Mouse (Mus musculus) large intestine, adult 2 months (tissue): ENCODE measurements around the gene Man1a2. TPM values are rescaled to one million over a fixed set of nuclear protein-coding genes. Genes with fewer than 3 reads are reported as not detected.

Experiments used
- DNase-seq: peaks from one replicate; pipeline ENCODE4 v3.0.0-alpha.2; 2012; ENCODE audit warnings: low read depth, low spot score
- WGBS: fragments of 180-500 bp; shearing (Covaris S2); methylation state at CpG from one replicate; pipeline ENCODE4 v1.1.7; 2018; 5-methylcytosine and 5-hydroxymethylcytosine counted together
- polyA plus RNA-seq: library from polyadenylated mRNA; depleted of rRNA; stranded (reverse); fragments of >200 nt; gene quantifications from 2 replicates; pipeline ENCODE4 v1.2.3, GENCODE M21; 2012

The Man1a2 gene
- polyA plus RNA-seq, 1 experiment: 8.3 TPM

DNA sequence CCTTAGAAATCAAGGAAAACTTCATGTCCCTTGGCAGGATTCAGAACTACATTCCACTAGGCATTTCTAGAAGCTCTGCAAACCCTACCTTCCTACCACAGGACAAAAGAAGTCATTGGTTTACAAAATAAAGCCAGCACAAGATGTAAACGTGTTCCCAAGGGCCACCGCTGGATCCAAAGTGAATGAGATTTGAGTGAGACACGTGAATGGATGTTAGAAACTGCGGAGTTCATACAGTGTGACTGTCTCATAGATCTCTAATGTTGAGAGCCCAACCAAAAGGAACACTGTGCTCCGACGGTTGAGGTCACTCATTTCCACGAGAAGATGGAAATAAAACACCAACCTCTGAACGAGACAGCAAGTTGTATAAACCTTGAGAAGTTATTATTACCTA is 1.5 kb upstream of the Man1a2 start:
- WGBS: 94% methylated on average over 8 of the region's 8 CpGs
- DNase-seq: no peak

DNA sequence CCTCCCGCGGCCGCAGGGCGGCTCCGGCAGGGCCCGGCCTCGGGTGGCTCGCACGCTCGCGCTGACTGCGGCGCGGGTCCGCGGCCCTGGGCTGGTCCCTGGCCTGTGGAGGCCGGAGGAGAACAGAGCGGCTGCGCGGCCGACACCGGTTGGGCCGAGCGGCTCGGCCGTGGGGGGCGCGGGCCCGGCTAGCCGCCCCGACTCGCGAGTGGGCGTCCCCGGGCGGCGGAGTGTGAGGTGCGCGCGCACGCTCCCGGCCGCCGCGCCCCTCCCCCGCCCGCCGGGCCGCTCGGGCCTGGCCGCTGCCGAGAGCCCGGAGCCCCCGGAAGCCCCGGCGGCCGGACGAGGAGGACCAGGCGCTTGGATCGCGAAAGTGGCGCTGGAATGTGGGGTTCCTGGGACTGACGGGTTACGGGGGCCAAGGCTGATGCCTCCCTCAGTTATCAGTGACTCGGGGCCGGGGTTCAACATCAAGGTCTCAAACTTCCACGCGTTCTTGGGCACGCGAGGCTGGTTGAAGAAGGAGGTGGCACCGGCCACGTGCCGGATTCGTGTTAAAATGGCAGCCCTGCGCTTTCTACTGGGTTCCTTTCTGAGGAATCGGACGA is 564 bp upstream of the Man1a2 start:
- no peak for DNase-seq
- under 1% methylated on average over 77 of the region's 77 CpGs for WGBS

GRCm38 (mm10) chr3:100684234-100684975 is 898 bp downstream of the Man1a2 start:
- no peak for DNase-seq
- under 1% methylated on average over 25 of the region's 25 CpGs for WGBS

DNA sequence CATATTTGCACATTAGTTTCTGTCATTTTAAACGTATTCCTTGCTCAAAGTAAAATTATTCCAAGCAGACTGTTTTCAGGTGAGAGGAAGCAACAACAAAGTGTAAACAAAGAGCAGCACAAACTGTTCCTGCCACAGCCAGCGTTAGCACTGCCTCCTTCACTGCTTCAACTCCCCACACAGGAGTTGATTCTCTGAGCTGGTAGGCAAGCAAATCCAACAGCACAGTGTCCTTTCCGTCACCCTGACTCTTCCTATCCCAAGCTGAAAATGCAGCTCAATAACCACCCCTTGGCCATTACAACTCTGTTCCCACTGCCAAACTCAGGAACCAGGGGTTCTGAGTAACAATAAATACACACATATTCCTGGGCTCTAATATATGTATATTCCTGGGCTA is 2.5 kb downstream of the Man1a2 start:
- DNase-seq: no peak
- 13% methylated on average over 3 of the region's 3 CpGs for WGBS

- DNase-seq: no peak
- WGBS: 16% methylated on average over 4 of the region's 4 CpGs
These were observed 3.0 kb downstream of the Man1a2 start for GRCm38 (mm10) chr3:100682281-100682680.

DNA sequence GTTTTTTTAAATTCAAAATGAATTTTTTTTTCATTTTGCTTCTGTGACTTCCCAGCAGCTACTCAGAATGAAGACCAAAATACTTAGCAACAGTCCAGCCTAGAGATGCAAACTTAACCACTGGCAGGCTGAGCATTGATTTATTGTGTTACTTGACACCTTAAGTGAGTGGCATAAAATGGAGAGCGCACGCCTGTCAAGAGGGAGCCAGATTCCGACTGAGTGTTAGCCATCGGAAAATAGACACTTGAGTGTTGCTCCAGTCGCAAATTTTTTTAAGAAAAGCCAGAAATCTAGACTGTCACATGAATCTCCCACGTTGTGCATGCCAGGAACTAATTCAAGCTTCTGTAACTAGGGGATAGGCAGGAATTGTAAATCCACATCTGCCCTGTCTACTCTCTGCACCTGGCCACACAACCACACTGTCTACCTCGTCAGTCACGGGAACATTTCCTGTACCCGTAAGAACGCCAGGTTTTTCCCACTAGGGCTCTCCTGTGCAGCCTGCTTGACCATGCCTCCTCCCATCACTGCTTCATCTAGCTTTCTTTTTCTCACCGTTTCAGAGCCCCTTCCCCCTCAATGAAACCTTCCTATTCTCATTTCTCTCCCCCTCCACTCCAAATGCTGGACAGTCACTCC is 3.7 kb downstream of the Man1a2 start:
- no peak for DNase-seq
- WGBS: 9% methylated on average over 11 of the region's 11 CpGs

DNA sequence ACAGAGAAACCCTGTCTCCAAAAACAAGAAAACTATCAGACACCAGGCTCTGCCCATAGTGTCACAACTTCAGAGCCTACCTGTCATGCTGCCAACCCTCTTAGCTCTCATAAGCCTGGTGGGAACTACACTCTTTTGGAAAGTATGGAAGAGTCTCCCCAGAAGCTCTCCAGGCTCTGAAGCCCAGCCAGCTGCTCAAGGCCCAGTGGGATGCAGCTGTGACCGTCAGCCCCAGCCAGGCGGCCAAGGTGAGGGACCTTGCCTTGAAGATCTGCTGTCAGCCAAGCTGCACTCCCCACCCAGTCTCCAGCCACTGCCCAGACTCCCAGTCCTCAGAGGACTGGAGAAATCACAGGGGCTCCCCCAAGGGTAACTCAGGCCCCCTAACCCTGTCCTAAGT is 5.1 kb downstream of the Man1a2 start:
- WGBS: 62% methylated on average over 2 of the region's 2 CpGs
- no peak for DNase-seq

DNA sequence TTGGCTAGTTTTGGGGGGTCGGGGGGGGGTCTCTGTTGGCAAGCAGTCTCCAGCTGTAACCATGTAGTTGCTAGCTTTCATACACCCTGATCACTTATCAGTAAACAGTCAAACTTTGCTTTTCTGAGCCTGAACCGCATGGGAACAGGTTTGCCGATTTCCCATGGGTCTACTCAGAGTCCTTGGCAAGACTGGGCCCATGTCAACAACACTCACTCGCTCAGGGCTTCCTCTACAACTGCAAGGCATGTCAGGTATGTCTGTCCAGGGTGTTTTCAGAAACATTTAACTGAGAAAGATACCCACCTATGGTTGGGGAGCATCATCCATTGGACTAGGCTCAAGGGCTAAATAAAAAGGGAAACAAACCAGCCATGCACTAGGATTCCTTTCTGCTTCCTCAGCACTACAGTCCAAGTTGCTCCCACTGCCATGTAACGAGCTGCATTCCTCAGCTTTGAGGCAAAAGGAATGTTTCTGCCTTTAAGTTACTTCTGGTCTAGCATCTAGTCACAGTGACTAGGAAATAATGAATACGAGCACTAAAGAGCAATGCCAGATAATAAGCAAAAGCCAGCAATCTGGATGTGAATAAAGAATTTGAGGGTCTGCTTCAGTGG is 6.2 kb downstream of the Man1a2 start:
- DNase-seq: no peak
- 69% methylated on average over 6 of the region's 6 CpGs for WGBS

DNA sequence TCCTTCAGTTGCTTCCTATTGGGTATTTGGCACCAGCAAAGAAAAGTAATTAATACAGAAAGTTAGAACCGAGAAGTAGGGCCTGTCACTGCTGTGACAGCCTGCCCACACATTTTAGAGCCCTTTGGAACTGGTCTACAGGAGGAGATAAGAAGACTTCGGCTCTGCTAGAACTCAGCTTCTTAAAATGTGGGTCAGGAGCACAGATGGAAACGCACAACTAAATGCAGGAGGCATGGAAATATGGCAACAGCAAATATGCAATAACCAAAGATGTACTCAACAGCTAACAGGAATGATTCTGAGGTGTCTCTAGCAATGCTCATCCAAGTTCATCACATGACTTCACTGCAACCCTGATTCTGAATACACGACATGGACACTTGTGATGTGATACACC is 10.2 kb downstream of the Man1a2 start:
- 73% methylated on average over 4 of the region's 4 CpGs for WGBS
- no peak for DNase-seq

DNA sequence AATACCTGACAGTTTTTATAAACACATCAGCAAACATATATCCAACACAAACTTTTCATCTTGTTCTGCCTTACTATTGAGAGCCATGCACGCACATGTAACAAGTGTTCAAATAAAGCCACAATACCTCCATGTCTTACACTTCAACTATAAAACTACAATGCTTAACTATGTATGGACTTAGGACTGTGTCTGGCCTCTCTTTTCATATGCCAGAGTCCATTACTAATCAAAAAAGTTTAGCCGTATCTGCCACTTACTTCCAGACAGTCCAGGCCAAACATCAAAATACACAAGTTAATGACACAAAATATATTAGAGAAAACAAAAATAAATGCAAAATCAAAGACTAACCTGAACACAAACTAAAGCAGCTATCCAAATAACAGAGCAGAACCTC is 14.9 kb downstream of the Man1a2 start:
- WGBS: 54% methylated on average over 2 of the region's 2 CpGs
- DNase-seq: no peak

- 74% methylated on average over 1 of the region's 1 CpGs for WGBS
- no peak for DNase-seq
These were observed 32.0 kb downstream of the Man1a2 start for GRCm38 (mm10) chr3:100653291-100653690.

- DNase-seq: no peak
- 89% methylated on average over 8 of the region's 8 CpGs for WGBS
These were observed 43.7 kb downstream of the Man1a2 start for GRCm38 (mm10) chr3:100641581-100641980.

- DNase-seq: no peak
- WGBS: 85% methylated on average over 2 of the region's 2 CpGs
These were observed 49.0 kb downstream of the Man1a2 start for GRCm38 (mm10) chr3:100636255-100636654.

DNA sequence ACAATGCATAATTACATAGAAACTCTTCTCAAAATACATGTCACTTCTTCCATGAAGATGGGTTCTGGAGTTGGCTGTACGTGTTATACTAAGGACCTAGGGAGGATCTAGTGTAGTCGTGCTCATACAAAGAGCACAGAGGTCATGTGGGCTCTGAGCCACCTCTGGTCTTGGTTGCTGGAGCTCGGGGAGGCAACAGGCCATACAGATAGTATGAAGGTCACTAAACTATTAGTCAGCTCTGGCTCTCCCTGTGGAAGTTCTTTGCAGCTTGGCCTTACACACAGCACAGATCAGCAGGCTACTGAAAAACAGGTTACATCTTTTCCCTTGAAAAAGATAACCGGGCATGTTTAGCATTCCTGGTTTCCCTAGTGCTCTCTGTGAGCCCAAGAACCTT is 50.5 kb downstream of the Man1a2 start:
- DNase-seq: no peak
- WGBS: 85% methylated on average over 4 of the region's 4 CpGs

DNA sequence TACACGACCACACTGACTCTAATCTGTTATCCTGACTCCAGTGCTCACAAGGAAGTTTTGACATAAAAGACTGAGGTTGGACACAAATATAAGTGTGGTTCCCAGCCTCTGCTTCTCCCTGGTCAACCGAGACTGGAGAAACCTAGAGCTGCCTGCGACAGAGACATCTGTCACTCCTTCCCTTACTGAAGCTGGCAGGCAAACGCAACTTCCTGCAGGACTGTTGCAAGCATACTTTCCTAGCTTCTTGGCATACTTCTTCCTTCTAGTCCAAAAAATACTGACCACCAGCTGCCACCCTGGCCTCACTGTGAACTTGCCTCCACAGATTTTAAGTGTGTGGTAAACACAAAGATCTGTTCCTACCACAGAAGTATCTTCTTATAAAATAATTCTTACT is 66.8 kb downstream of the Man1a2 start:
- WGBS: 77% methylated on average over 4 of the region's 4 CpGs

GRCm38 (mm10) chr3:100610916-100611315 is 74.4 kb downstream of the Man1a2 start:
- no peak for DNase-seq
- 30% methylated on average over 1 of the region's 1 CpGs for WGBS

More for the DNA sequence above, 66.8 kb downstream of the Man1a2 start:
- no peak for DNase-seq

GRCm38 (mm10) chr3:100604539-100604938 is 80.8 kb downstream of the Man1a2 start:
- 49% methylated on average over 2 of the region's 2 CpGs for WGBS
- no peak for DNase-seq

DNA sequence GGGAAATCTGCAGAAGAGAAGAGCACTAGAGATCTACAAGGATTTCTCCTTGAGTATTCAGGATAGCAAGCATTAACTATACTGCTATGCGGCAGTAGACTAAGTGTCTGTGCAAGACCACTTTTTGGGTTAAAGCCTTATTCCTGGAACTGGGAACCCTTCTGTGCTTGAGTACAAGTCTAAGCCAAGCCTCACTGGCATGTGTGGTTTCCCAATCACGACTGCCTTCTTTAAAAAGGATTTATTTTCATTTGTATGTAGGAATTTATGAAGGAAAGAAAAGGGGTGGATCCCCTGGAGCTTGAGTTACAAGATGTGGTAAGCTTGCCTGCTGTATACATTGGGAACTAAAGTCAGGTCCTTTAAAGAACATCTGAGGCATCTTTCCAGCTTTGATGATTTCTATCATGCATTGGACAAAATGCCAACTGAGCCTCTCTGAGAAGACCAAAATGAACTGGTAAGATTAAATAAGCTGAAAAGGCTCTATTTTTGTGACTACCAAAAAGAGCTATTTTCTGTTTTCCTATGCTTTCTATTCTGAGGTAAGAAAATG is 86.0 kb downstream of the Man1a2 start:
- WGBS: 77% methylated on average over 2 of the region's 2 CpGs
- no peak for DNase-seq

GRCm38 (mm10) chr3:100591053-100591452 is 94.2 kb downstream of the Man1a2 start:
- WGBS: 96% methylated on average over 4 of the region's 4 CpGs
- no peak for DNase-seq

DNA sequence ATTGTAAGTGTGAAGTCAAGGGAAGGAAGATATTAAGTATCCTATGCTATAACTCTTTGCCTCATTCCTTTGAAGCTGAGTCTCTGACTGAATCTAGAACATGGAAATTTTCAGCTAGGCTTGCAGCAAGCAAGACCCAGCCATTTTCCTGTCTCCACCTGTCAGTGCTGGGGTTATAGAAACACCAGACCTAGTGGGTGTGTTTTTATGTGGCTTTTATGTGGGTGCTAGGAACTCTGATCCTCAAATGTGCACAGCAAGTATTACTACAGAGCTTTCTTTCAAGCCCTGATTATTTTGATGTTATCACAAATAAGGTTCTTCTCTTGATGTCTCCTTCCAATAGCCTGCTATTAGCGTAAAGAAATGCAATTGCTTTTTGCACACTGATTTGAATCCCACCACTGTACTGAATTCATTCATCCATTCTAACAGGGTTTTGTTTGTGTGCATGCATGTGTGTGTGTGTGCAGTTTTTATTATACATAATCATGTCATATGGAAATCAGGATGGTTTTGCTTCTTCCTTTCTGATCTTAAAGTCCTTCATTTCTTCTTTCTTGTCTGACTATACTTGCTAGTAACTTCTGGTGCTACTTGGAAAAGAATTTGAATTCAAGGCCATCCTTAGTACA is 102.5 kb downstream of the Man1a2 start:
- 88% methylated on average over 1 of the region's 1 CpGs for WGBS

More for the DNA sequence above, 102.5 kb downstream of the Man1a2 start:
- no peak for DNase-seq
